Mouse (Mus musculus) bone marrow, adult 2 months (tissue): ENCODE measurements around the gene Rhbdl1.

Experiments
- CTCF ChIP-seq: fragments of 200-500 bp; IDR thresholded peaks from 2 replicates; pipeline ENCODE4 v1.5.1; 2011; ENCODE audit warnings: low read length, control low read depth; ENCODE audit not compliant: control insufficient read depth, insufficient read depth
- POLR2A ChIP-seq: fragments of 200-500 bp; IDR thresholded peaks from 2 replicates; pipeline ENCODE4 v1.6.1; 2011; ENCODE audit warnings: low read depth, mild to moderate bottlenecking, control low read depth, low read length, borderline replicate concordance; ENCODE audit not compliant: control insufficient read depth

GRCm38 (mm10) chr17:25864311-25864710, 27.2 kb upstream of the Rhbdl1 start:
- TF ChIP-seq POLR2A (no peak), CTCF (no peak)
